Mouse (Mus musculus) ES-E14 (cell line): ENCODE measurements at regions not wholly inside any gene's neighbourhood (a gene's known extent, or its start where the extent isn't known, plus 50 kb on each side); places are given as distances from the start of the nearest gene placed in this dataset.

Source experiments
- DNase-seq: peaks from one replicate; pipeline ENCODE4 v3.0.0-alpha.2; 2013; ENCODE audit warnings: low read depth, low spot score
- H3K27ac ChIP-seq: 2 replicates; pipeline ENCODE4 v1.5.1; 2012; ENCODE audit warnings: low read depth, mild to moderate bottlenecking, low read length, moderate library complexity, mixed read lengths; ENCODE audit not compliant: poor library complexity, insufficient read depth, severe bottlenecking
- H3K36me3 ChIP-seq: 2 replicates; pipeline ENCODE4 v1.6.1; 2012; ENCODE audit warnings: mild to moderate bottlenecking, low read length, moderate library complexity, mixed read lengths; ENCODE audit not compliant: control insufficient read depth, poor library complexity, insufficient read depth, severe bottlenecking
- H3K4me1 ChIP-seq, 2 experiments: fragments of 150-350 bp in 1 of 2; sonication (generic) in 1 of 2; 2 replicates each; pipeline ENCODE4 v1.6.1; 2012; ENCODE audit warnings: low read length in 2 of 2, mild to moderate bottlenecking in 1 of 2, mixed read lengths in 1 of 2; ENCODE audit not compliant: control insufficient read depth in 2 of 2, insufficient read depth in 2 of 2, poor library complexity in 1 of 2
- H3K4me3 ChIP-seq, 2 experiments: fragments of 150-350 bp in 1 of 2; sonication (generic) in 1 of 2; 2 replicates each; pipeline ENCODE4 v1.5.1; 2012; ENCODE audit warnings: low read length in 2 of 2, low read depth in 1 of 2, mild to moderate bottlenecking in 1 of 2, mixed read lengths in 1 of 2; ENCODE audit not compliant: insufficient read depth in 1 of 2, poor library complexity in 1 of 2, severe bottlenecking in 1 of 2
- H3K9ac ChIP-seq: 2 replicates; pipeline ENCODE4 v1.6.1; 2012; ENCODE audit warnings: low read depth, mild to moderate bottlenecking, low read length, mixed read lengths; ENCODE audit not compliant: poor library complexity, insufficient read depth, severe bottlenecking
- H3K9me3 ChIP-seq: fragments of 150-350 bp; sonication (generic); 2 replicates; pipeline ENCODE4 v1.6.1; 2012; ENCODE audit warnings: low read depth, mild to moderate bottlenecking, low read length; ENCODE audit not compliant: control insufficient read depth, insufficient read depth
- CHD2 ChIP-seq: IDR thresholded peaks from 2 replicates; pipeline ENCODE4 v1.6.1; 2014; ENCODE audit warnings: mild to moderate bottlenecking, low read depth, low read length, inconsistent platforms
- HCFC1 ChIP-seq: IDR thresholded peaks from 2 replicates; pipeline ENCODE4 v1.6.1; 2012; ENCODE audit warnings: low read length, inconsistent platforms, borderline replicate concordance; ENCODE audit not compliant: insufficient read depth
- MAFK ChIP-seq: IDR thresholded peaks from 2 replicates; pipeline ENCODE4 v1.6.1; 2014; ENCODE audit warnings: mild to moderate bottlenecking, low read depth, low read length, inconsistent platforms; ENCODE audit not compliant: insufficient read depth
- ZC3H11A ChIP-seq: IDR thresholded peaks from 2 replicates; pipeline ENCODE4 v1.6.1; 2012; ENCODE audit warnings: low read depth, mild to moderate bottlenecking, inconsistent platforms, low read length, borderline replicate concordance
- ZNF384 ChIP-seq: IDR thresholded peaks from 2 replicates; pipeline ENCODE4 v1.6.1; 2012; ENCODE audit warnings: low read depth, low read length, inconsistent platforms
- in situ Hi-C, 2 experiments: fragments of 600-800 bp; cut with MboI; formaldehyde crosslinking; loops; one replicate each; pipeline ENCODE4 v1.15.1; 2025; ENCODE audit warnings: low sequenced_read_pairs in 2 of 2, inconsistent platforms in 1 of 2; ENCODE audit not compliant: unreplicated experiment in 2 of 2

DNA sequence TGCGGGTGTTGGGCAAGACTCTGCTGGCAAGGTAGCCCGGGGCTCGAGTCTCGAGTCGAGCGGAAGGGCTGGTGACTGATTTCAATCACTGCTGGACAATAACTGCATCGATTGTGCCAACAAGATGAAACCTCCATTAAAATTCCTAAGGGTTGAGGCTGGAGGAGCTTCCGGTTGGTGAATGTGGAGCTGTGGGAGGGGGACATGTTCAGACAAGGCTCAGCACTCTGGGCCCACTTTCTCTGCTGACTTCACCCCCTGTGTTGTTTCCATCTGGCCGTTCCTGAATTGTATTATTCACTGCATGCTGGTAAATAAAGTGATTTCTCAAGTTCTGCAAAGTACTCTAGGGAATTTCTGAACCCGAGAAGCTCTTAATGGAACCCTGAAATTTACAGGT, 261.2 kb upstream of the Cxcr4 start:
- in situ Hi-C loops, result no loop called here
- TF ChIP-seq MAFK, result no peak
- TF ChIP-seq ZNF384, result no peak
- TF ChIP-seq HCFC1, result no peak
- no peak for TF ChIP-seq ZC3H11A
- no peak for TF ChIP-seq CHD2

GRCm38 (mm10) chr1:128837361-128837760, 245.3 kb upstream of the Cxcr4 start:
- H3K9me3 ChIP-seq, result no peaks in the 10 kb centered on the region
- H3K9ac ChIP-seq, result no peak overlapping the region
- DNase-seq, result no peak
- H3K27ac ChIP-seq, result no peak overlapping the region
- no peaks in the 10 kb centered on the region for H3K36me3 ChIP-seq
- no peak overlapping the region for H3K4me3 ChIP-seq
- in situ Hi-C loops, result loop anchor here in 1 of 2 experiments (25.0 kb wide), 1 partner anchor 550 kb away; no protein-coding TSS in a partner anchor
- H3K4me1 ChIP-seq, result no peaks in the 10 kb centered on the region; a peak in 1 of 4 replicates
- no peak for TF ChIP-seq ZC3H11A
- TF ChIP-seq CHD2, result no peak
- TF ChIP-seq MAFK, result no peak
- TF ChIP-seq HCFC1, result no peak
- TF ChIP-seq ZNF384, result no peak

More for the DNA sequence above, 261.2 kb upstream of the Cxcr4 start:
- H3K9me3 ChIP-seq, result no peaks in the 10 kb centered on the region
- H3K9ac ChIP-seq, result no peak overlapping the region; the same call in 1 of the 2 replicates
- no peaks in the 10 kb centered on the region for H3K36me3 ChIP-seq
- H3K4me3 ChIP-seq, result peak overlapping the region; percentile 6 to 41; a peak in 3 of 4 replicates
- no peak overlapping the region for H3K27ac ChIP-seq
- no peak for DNase-seq
- peaks cover 0 to 1% of the 10 kb centered on the region in 2 experiments; a peak in 1 of 4 replicates for H3K4me1 ChIP-seq

GRCm38 (mm10) chr1:128835510-128835909, 243.4 kb upstream of the Cxcr4 start:
- Histone ChIP-seq H3K36me3 (no peaks in the 10 kb centered on the region), H3K4me1 (no peaks in the 10 kb centered on the region), H3K9me3 (no peaks in the 10 kb centered on the region), H3K27ac (no peak overlapping the region), H3K9ac (no peak overlapping the region), H3K4me3 (no peak overlapping the region)
- DNase-seq, result no peak
- TF ChIP-seq HCFC1, result no peak
- no peak for TF ChIP-seq CHD2
- no peak for TF ChIP-seq ZNF384
- no peak for TF ChIP-seq ZC3H11A
- no peak for TF ChIP-seq MAFK
- in situ Hi-C loops, result loop anchor here in 1 of 2 experiments (25.0 kb wide), 1 partner anchor 548 kb away; no protein-coding TSS in a partner anchor

DNA sequence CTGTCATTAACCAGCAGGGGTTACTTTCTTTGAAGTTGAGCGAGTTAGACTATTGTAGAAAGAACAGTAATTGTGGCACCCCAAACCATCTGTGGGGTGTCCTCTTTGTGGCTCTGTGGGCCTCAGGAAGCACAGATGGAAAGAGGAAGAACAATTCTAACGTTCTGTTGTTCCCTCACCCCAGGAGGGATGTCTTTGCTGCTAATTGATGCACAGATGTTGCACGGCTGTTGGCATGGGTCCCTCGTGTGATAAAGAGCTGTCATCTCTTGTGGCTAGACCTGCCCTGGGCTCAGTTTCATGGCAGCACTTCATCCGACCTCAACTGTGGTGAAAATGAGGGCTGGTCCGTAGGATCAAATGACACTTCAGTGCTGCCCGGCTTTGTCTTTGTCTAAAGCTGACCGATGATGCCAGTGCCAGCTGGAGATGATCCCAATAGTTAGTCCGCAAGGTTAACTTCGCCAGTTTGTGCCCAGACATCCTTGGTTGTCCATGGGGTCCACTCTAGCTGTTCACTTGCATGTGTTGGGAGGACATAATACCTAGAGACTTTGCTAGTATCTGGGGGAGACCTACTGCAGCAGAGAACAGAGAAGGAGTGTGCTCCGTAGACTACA, 241.1 kb upstream of the Cxcr4 start:
- DNase-seq, result no peak
- Histone ChIP-seq H3K9me3 (no peaks in the 10 kb centered on the region), H3K9ac (no peak overlapping the region), H3K36me3 (no peaks in the 10 kb centered on the region), H3K27ac (no peak overlapping the region), H3K4me3 (no peak overlapping the region), H3K4me1 (no peaks in the 10 kb centered on the region)
- TF ChIP-seq ZNF384 (no peak), MAFK (no peak)
- in situ Hi-C loops, result loop anchor here in 1 of 2 experiments (25.0 kb wide), 1 partner anchor 546 kb away; no protein-coding TSS in a partner anchor
